Mouse (Mus musculus): Measurements from ENCODE around the gene Cmbl. TPM values are rescaled to one million over a fixed set of nuclear protein-coding genes. Genes with fewer than 3 reads are reported as not detected.
"Not testable (repeated sequence)": the region's sequence is repeated elsewhere in the genome, so short reads cannot be mapped to it uniquely, and the experiment has no call there.

Cmbl gene
- polyA plus RNA-seq, 1 experiment from 2014 or later: 2.1 TPM

DNA sequence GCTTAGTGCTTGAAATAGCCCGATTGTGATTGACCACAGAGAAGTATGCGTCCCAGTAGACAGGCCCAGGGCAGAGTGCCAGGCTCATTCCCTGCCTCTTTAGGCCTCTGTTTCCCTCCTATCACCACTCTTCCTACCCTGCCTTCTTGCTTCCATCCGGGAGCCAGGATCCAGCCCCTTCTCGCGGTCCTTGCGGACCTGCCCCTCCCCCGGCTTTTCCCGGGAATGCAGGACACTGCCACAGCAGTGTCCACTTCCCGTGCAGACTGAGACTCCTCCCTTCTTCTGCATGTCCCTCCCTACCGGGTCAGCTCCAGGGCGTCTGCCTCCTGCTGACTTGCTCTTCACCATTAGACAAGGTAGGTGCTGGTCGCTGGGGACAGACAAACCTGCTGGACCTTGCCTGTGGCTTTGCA lies 3.4 kb downstream of the Cmbl start:
- no peak overlapping the region for H3K4me3 ChIP-seq
- no peak for ATAC-seq (ENCODE audit: insufficient number of reproducible peaks, insufficient read depth, low FRiP score, low TSS enrichment)
- 13% methylated on average over 12 of the region's 12 CpGs for WGBS

DNA sequence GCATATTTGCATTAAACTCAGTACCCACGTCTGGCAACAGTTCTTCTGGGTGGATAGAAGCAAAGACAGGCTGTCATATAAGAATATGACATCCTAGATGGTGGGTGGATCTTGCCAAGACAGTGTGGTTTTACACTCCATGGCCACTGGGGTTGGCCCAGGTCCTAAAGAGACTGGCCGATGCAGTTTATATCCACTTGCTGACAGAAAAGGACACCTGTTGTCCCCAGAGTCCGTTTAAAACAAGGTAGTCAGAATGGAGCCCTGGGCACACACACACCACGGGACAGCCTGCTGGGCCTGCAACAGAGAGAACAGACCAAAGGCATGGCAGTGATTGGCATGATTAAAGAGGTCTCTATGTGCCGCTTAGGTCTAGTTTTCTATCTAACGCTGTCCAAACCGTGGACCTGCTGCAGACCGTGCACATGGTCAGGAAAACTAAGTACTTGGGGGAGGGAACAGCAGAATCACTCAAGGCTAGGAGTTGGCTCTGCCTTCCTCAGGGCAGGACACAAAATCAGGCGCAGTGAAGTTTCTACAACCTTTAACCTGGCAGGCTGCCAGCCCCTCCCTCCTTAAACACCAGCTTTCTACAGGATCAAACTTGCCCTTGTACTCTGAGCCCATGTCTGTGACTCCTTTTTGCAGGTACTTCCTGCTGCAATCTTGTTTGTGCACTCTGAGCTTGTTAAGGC lies 4.3 kb downstream of the Cmbl start:
- Histone ChIP-seq H3K36me3 (no peaks in the 10 kb centered on the region), H3K9ac (no peak overlapping the region), H3K27me3 (no peaks in the 10 kb centered on the region), H3K4me2 (replicated peaks) (no peak overlapping the region), H3K9me3 (no peaks in the 10 kb centered on the region), H3K4me3 (no peak overlapping the region), H3K4me1 (peaks cover 19% of the 10 kb centered on the region), H3K27ac (no peak overlapping the region)
- WGBS: 63% methylated on average over 9 of the region's 9 CpGs
- ATAC-seq (ENCODE audit: insufficient number of reproducible peaks, insufficient read depth, low FRiP score, low TSS enrichment): 0 out of 2 replicates have a peak, but pooled peaks have one; percentile 36

More for the DNA sequence above, 3.4 kb downstream of the Cmbl start:
- Histone ChIP-seq H3K27ac (0 out of 2 replicates have a peak overlapping the region, but pooled peaks have one; percentile 17), H3K36me3 (no peaks in the 10 kb centered on the region), H3K27me3 (no peaks in the 10 kb centered on the region), H3K9ac (no peak overlapping the region), H3K4me1 (peaks cover 23% of the 10 kb centered on the region), H3K9me3 (no peaks in the 10 kb centered on the region), H3K4me2 (replicated peaks) (peak overlapping the region; percentile 9; the same call in 1 of the 2 replicates)

DNA sequence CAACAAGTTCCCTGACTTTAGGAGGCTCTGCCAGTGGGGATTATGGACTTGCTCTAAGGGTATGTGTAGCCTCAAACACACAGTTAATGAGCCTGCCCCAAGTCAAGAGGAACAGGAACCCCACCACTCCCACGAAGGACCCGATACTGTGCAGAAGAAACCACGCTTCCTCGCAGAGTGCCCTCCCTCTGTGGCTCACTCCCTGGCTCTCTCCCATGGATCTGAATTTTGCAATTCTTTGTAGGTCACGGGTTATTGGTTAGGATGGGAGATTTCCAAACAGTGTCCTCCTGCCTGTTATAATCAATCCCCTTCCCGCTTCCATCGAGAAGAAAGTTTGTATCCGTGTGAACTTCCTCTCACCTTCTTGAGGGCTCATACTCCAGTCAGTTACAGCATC lies 5.8 kb downstream of the Cmbl start:
- no peak overlapping the region for H3K4me3 ChIP-seq
- ATAC-seq (ENCODE audit: insufficient number of reproducible peaks, insufficient read depth, low FRiP score, low TSS enrichment): no peak
- WGBS: 92% methylated on average over 8 of the region's 8 CpGs
- no peak overlapping the region for H3K4me2 ChIP-seq (replicated peaks)
- no peaks in the 10 kb centered on the region for H3K27me3 ChIP-seq
- H3K27ac ChIP-seq: no peak overlapping the region
- H3K9me3 ChIP-seq: no peaks in the 10 kb centered on the region
- H3K9ac ChIP-seq: no peak overlapping the region
- no peaks in the 10 kb centered on the region for H3K36me3 ChIP-seq
- H3K4me1 ChIP-seq: peaks cover 19% of the 10 kb centered on the region

DNA sequence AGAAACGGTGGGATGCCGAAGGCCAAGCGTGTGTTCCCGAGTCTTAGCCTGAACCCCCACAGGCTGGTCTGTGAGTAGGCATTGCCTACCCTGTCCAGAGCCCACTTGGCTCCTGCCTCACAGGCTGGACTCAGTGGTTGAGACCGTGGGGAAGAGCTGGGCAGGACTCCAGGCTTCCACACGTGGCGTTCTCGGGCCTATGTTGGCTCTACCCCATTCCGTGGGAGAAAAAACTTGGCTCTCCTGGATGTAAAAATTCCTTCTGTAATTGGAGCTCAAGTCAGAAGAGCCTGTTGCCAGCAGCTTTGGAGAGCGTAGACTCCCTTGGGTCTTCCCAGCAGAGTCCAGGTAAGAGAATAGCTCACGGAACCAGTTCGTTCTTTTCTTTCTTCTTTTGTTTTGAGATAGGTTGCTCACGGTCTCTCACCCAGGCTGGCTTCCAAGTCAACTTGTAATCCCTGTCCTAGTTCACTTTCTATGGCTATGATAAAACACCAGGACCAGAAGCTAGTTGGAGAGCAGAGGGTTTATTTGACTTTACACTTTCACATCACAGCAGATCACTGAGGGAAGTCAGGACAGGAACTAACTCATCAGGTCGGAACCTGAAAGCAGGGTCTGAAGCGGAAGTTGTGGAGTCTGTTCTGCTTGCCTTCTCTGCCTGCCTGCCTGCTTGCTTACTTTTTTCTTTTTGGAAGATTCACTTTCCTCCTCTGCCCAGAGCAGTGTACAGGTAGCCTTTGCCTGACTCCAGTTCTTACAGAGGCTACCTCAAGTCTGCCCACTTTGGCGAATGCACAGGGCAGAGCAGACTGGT lies 6.9 kb downstream of the Cmbl start:
- Histone ChIP-seq H3K27ac (peak overlapping the region; percentile 41; the same call in 1 of the 2 replicates), H3K4me2 (replicated peaks) (no peak overlapping the region), H3K4me3 (no peak overlapping the region), H3K4me1 (peaks cover 19% of the 10 kb centered on the region), H3K27me3 (no peaks in the 10 kb centered on the region), H3K9me3 (no peaks in the 10 kb centered on the region), H3K9ac (no peak overlapping the region), H3K36me3 (no peaks in the 10 kb centered on the region)
- 73% methylated on average over 16 of the region's 16 CpGs for WGBS
- no peak for ATAC-seq (ENCODE audit: insufficient number of reproducible peaks, insufficient read depth, low FRiP score, low TSS enrichment)

- ATAC-seq (ENCODE audit: insufficient number of reproducible peaks, insufficient read depth, low FRiP score, low TSS enrichment): no peak
- H3K9me3 ChIP-seq: no peaks in the 10 kb centered on the region
- H3K27ac ChIP-seq: no peak overlapping the region
- no peak overlapping the region for H3K9ac ChIP-seq
- no peak overlapping the region for H3K4me2 ChIP-seq (replicated peaks)
- H3K27me3 ChIP-seq: no peaks in the 10 kb centered on the region
- 87% methylated on average over 4 of the region's 4 CpGs for WGBS
- H3K4me1 ChIP-seq: peaks cover 17% of the 10 kb centered on the region
- no peak overlapping the region for H3K4me3 ChIP-seq
- no peaks in the 10 kb centered on the region for H3K36me3 ChIP-seq
Observed at GRCm38 (mm10) chr15:31573287-31573686, 8.1 kb downstream of the Cmbl start.

- Histone ChIP-seq H3K9ac (no peak overlapping the region), H3K4me2 (replicated peaks) (no peak overlapping the region), H3K9me3 (no peaks in the 10 kb centered on the region), H3K27ac (no peak overlapping the region), H3K4me1 (peaks cover 13% of the 10 kb centered on the region), H3K36me3 (no peaks in the 10 kb centered on the region), H3K4me3 (no peak overlapping the region), H3K27me3 (no peaks in the 10 kb centered on the region)
- ATAC-seq (ENCODE audit: insufficient number of reproducible peaks, insufficient read depth, low FRiP score, low TSS enrichment): no peak
Observed at GRCm38 (mm10) chr15:31573692-31574091, 8.5 kb downstream of the Cmbl start.

GRCm38 (mm10) chr15:31576076-31576475 lies 10.9 kb downstream of the Cmbl start:
- no peaks in the 10 kb centered on the region for H3K27me3 ChIP-seq
- ATAC-seq (ENCODE audit: insufficient number of reproducible peaks, insufficient read depth, low FRiP score, low TSS enrichment): no peak
- H3K36me3 ChIP-seq: no peaks in the 10 kb centered on the region
- no peak overlapping the region for H3K4me2 ChIP-seq (replicated peaks)
- no peak overlapping the region for H3K4me3 ChIP-seq
- WGBS: 64% methylated on average over 5 of the region's 5 CpGs
- H3K9ac ChIP-seq: no peak overlapping the region
- H3K9me3 ChIP-seq: no peaks in the 10 kb centered on the region
- 0 out of 2 replicates have a peak, but pooled peaks cover 4% of the 10 kb centered on the region for H3K4me1 ChIP-seq
- no peak overlapping the region for H3K27ac ChIP-seq

DNA sequence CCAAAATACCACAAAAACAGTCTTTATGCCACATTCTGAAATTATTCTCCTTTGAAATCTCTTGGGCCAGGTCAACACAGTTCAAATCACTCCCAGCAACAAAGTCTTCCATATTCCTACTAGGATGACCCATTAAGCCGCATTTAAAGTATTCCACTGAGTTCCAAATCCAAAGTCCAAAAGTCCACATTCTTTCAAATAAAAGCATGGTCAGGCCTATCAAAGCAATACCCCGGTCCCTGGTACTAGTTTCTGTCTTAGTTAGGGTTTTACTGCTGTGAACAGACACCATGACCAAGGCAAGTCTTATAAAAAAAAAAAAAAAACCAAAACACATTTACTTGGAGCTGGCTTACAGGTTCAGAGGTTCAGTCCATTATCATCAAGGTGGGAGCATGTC lies 15.9 kb downstream of the Cmbl start:
- ATAC-seq (ENCODE audit: insufficient number of reproducible peaks, insufficient read depth, low FRiP score, low TSS enrichment); H3K36me3 ChIP-seq; H3K27me3 ChIP-seq; H3K9ac ChIP-seq; H3K4me1 ChIP-seq; H3K4me2 ChIP-seq (replicated peaks); H3K9me3 ChIP-seq; H3K4me3 ChIP-seq; H3K27ac ChIP-seq: not testable (repeated sequence)
- 87% methylated on average over 2 of the region's 2 CpGs for WGBS

DNA sequence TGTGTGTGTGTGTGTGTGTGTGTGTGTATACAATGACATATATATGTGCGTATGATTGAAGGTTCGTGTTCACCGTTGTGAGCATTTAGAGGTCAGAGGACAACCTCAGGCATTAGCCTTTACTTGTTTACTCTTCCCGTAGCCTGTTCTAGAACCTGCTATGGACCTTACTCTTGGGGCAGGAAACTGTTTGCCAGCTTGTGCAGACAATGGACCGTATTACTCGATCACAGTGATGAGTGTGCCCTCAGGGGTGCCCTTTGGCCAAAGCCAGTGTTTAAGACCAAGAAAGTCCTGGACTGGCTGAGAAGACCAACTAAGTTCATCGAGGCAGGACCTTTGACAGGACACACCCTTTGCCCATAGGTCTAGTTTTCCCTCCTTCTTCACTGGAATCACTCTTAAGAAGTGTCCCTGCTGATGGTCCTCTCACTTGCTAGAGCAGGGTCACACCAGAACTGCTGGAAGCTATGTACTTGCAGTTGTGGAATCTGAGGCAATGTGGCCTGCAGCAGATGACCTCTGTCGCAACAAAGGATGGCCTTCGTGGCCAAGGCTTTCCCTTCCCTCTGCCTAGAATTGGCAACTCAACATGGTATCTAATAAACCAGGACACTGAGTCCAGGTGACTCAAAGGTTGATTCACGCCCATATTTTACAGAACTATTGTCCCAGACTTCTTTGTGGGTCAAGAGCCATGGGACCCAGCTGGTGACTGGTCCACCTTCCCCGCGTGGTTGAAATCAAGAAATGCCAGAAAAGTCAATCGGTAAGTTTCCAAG lies 18.3 kb downstream of the Cmbl start:
- WGBS: 89% methylated on average over 13 of the region's 13 CpGs
- no peaks in the 10 kb centered on the region for H3K27me3 ChIP-seq
- no peak overlapping the region for H3K27ac ChIP-seq
- ATAC-seq (ENCODE audit: insufficient number of reproducible peaks, insufficient read depth, low FRiP score, low TSS enrichment): no peak
- no peak overlapping the region for H3K9ac ChIP-seq
- no peaks in the 10 kb centered on the region for H3K36me3 ChIP-seq
- no peaks in the 10 kb centered on the region for H3K9me3 ChIP-seq
- H3K4me2 ChIP-seq (replicated peaks): no peak overlapping the region
- H3K4me3 ChIP-seq: no peak overlapping the region
- no peaks in the 10 kb centered on the region for H3K4me1 ChIP-seq

GRCm38 (mm10) chr15:31585238-31585637 lies 20.0 kb downstream of the Cmbl start:
- Histone ChIP-seq H3K4me2 (replicated peaks) (no peak overlapping the region), H3K27ac (no peak overlapping the region), H3K4me1 (no peaks in the 10 kb centered on the region), H3K9ac (no peak overlapping the region), H3K27me3 (no peaks in the 10 kb centered on the region), H3K9me3 (no peaks in the 10 kb centered on the region), H3K36me3 (peaks cover 14% of the 10 kb centered on the region), H3K4me3 (no peak overlapping the region)
- WGBS: 80% methylated on average over 7 of the region's 7 CpGs
- no peak for ATAC-seq (ENCODE audit: insufficient number of reproducible peaks, insufficient read depth, low FRiP score, low TSS enrichment)

DNA sequence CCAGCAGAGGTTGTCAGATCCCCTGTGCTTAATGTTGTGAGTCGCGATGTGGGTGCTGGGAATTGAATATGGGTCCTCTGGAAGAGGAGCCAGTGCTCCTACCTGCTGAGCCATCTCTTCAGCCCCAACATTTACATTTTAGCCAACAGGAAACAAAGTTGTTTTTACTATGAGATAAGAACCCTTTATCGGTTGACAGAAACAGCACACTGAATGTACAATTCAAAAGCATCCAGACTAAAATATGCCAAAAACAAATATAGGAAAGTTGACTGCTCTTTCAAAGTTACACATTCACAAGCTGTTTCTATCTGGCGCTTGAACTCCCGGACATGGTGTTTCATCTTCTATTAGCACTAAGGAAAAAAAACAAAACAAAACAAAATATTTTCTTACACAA lies 20.9 kb downstream of the Cmbl start:
- H3K27me3 ChIP-seq: no peaks in the 10 kb centered on the region
- ATAC-seq (ENCODE audit: insufficient number of reproducible peaks, insufficient read depth, low FRiP score, low TSS enrichment): no peak
- H3K4me3 ChIP-seq: no peak overlapping the region
- no peak overlapping the region for H3K9ac ChIP-seq
- no peaks in the 10 kb centered on the region for H3K4me1 ChIP-seq
- H3K36me3 ChIP-seq: peaks cover 23% of the 10 kb centered on the region
- no peak overlapping the region for H3K27ac ChIP-seq
- WGBS: 87% methylated on average over 5 of the region's 5 CpGs
- no peaks in the 10 kb centered on the region for H3K9me3 ChIP-seq
- no peak overlapping the region for H3K4me2 ChIP-seq (replicated peaks)
